Mouse (Mus musculus) liver, postnatal 0 days (tissue): ENCODE results near the gene Sap30.

Source experiments
- CTCF ChIP-seq: sonication (generic); IDR thresholded peaks from 2 replicates; pipeline ENCODE4 v1.5.1; 2016; ENCODE audit warnings: antibody characterized with exemption, low read depth
- EP300 ChIP-seq: IDR thresholded peaks from 2 replicates; pipeline ENCODE4 v1.6.1; 2016; ENCODE audit warnings: antibody characterized with exemption, low read depth, mild to moderate bottlenecking

- TF ChIP-seq CTCF (no peak), EP300 (no peak)
These were observed 16.8 kb downstream of the Sap30 start for GRCm38 (mm10) chr8:57470863-57471262.
